Mouse (Mus musculus) splenic B cell, adult 2 months (primary cell): ENCODE results near the gene Psmb8.
A peak's percentile ranks its signal among the peaks of the same experiment; 100 is the strongest.

Experiments used
- DNase-seq: peaks from one replicate; pipeline ENCODE4 v3.0.0-alpha.2; 2011; ENCODE audit warnings: low read depth, low spot score
- H3K27me3 ChIP-seq: 2 replicates; pipeline ENCODE4 v1.6.1; 2012; ENCODE audit warnings: mild to moderate bottlenecking, low read length, moderate library complexity, mixed read lengths; ENCODE audit not compliant: control insufficient read depth, poor library complexity, insufficient read depth, severe bottlenecking
- H3K36me3 ChIP-seq: 2 replicates; pipeline ENCODE4 v1.6.1; 2012; ENCODE audit warnings: mild to moderate bottlenecking, low read length, moderate library complexity, mixed read lengths; ENCODE audit not compliant: control insufficient read depth, poor library complexity, insufficient read depth, severe bottlenecking

The Psmb8 gene

GRCm38 (mm10) chr17:34239601-34240041 lies 42.1 kb downstream of the Psmb8 start:
- peak; percentile 96 for DNase-seq
- no peaks in the 10 kb centered on the region for H3K27me3 ChIP-seq

GRCm38 (mm10) chr17:34240366-34240765 lies 42.8 kb downstream of the Psmb8 start:
- Histone ChIP-seq H3K36me3 (peaks cover 26% of the 10 kb centered on the region), H3K27me3 (no peaks in the 10 kb centered on the region)
- no peak for DNase-seq

More at GRCm38 (mm10) chr17:34239601-34240041, 42.1 kb downstream of the Psmb8 start:
- H3K36me3 ChIP-seq: peaks cover 25% of the 10 kb centered on the region

- no peaks in the 10 kb centered on the region for H3K27me3 ChIP-seq
- no peak for DNase-seq
- peaks cover 26% of the 10 kb centered on the region for H3K36me3 ChIP-seq
Observed at GRCm38 (mm10) chr17:34240916-34241315, 43.4 kb downstream of the Psmb8 start.

GRCm38 (mm10) chr17:34244656-34245055 lies 47.1 kb downstream of the Psmb8 start:
- Histone ChIP-seq H3K27me3 (no peaks in the 10 kb centered on the region), H3K36me3 (peaks cover 26% of the 10 kb centered on the region)
- no peak for DNase-seq

GRCm38 (mm10) chr17:34247047-34247446 lies 49.5 kb downstream of the Psmb8 start:
- peak; percentile 58 for DNase-seq
- H3K36me3 ChIP-seq: peaks cover 16% of the 10 kb centered on the region
- no peaks in the 10 kb centered on the region for H3K27me3 ChIP-seq

- DNase-seq: peak; percentile 81
- no peaks in the 10 kb centered on the region for H3K27me3 ChIP-seq
- peaks cover 3% of the 10 kb centered on the region; the same call in 1 of the 2 replicates for H3K36me3 ChIP-seq
Observed at GRCm38 (mm10) chr17:34248764-34249163, 51.2 kb downstream of the Psmb8 start.

GRCm38 (mm10) chr17:34249361-34249760 lies 51.8 kb downstream of the Psmb8 start:
- Histone ChIP-seq H3K36me3 (peaks cover 1% of the 10 kb centered on the region; the same call in 1 of the 2 replicates), H3K27me3 (no peaks in the 10 kb centered on the region)
- no peak for DNase-seq

- peak; percentile 89 for DNase-seq
- Histone ChIP-seq H3K36me3 (peaks cover 1% of the 10 kb centered on the region; the same call in 1 of the 2 replicates), H3K27me3 (no peaks in the 10 kb centered on the region)
Observed at GRCm38 (mm10) chr17:34249878-34250277, 52.4 kb downstream of the Psmb8 start.
